Mouse (Mus musculus) adrenal gland, adult 2 months (tissue): ENCODE measurements at regions not wholly inside any gene's neighbourhood (a gene's known extent, or its start where the extent isn't known, plus 50 kb on each side); places are given as distances from the start of the nearest gene placed in this dataset.
A peak's percentile ranks its signal among the peaks of the same experiment; 100 is the strongest.

ENCODE experiments used
- DNase-seq: peaks from one replicate; pipeline ENCODE4 v3.0.0; 2021

DNA sequence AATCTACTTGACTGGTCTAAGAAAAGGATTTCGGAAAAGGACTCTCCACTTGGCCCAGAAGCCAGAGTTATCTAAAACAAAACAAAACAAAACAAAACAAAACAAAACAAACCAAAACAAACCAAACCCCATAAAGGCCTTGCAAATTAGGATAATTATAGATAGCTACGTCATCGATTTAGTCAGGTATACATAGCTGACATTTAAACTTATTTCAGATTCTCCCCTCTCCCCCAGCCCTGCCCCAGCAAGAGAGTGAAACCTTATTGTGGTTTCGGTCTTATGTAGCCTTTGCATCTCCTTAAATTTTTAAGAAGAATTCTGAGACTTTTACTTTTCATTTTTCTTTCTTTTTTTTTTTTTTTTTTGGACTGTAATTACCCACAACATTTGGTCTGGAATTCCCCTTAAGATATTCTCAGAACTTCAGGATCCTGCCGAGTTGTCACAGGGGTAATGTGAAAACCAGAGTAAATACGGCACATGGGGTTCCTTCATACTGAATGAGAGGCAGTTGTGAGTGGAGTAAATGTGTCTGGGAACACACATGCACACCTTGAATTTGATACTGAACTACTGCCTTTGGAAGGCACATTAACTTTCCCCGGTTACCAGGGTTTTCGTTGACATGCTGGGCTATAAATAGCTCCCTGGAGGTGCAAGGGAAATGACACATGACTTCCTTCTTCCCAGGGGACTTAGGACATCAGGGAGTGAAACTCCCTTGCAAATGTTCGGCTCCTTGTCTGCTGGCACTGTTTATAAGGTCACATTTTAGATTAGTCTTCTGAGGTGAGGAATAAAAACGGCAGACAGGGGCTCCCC is 94.8 kb upstream of the Rap1b start:
- DNase-seq = peak; percentile 54

- no peak for DNase-seq
These were observed 95.4 kb upstream of the Rap1b start for GRCm38 (mm10) chr10:117941266-117941651.

GRCm38 (mm10) chr10:117943702-117944307 is 98.0 kb upstream of the Rap1b start:
- no peak for DNase-seq

- DNase-seq = no peak
These were observed 101.4 kb upstream of the Rap1b start for GRCm38 (mm10) chr10:117947191-117947590.

GRCm38 (mm10) chr10:117947911-117948310 is 102.1 kb upstream of the Rap1b start:
- no peak for DNase-seq

GRCm38 (mm10) chr10:117952116-117953025 is 106.5 kb upstream of the Rap1b start:
- DNase-seq = peak; percentile 27

- DNase-seq = peak; percentile 73
These were observed 107.3 kb upstream of the Rap1b start for GRCm38 (mm10) chr10:117953026-117953711.

GRCm38 (mm10) chr10:117956174-117956950 is 110.5 kb upstream of the Rap1b start:
- DNase-seq = peak; percentile 26

GRCm38 (mm10) chr10:117974706-117975105 is 128.9 kb upstream of the Rap1b start:
- DNase-seq = no peak

- no peak for DNase-seq
These were observed 129.6 kb upstream of the Rap1b start for GRCm38 (mm10) chr10:117975467-117975866.

DNA sequence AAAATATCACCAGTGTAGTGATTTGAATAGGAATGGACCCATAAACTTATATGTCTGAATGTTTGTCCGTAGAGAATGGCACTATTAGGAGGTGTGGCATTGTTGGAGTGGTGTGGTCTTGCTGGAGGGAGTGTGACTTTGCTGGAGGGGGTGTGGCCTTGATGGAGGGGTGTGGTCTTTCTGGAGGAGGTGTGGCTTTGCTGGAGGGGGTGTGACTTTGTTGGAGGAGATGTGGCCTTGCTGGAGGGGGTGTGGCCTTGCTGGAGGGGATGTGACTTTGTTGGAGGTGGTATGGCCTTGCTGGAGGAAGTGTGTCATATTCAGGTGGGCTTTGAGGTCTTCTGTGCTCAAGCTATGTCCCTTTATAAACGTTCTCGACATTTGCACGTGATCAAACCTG is 133.3 kb upstream of the Rap1b start:
- DNase-seq = no peak

- DNase-seq = peak; percentile 45
These were observed 136.9 kb upstream of the Rap1b start for GRCm38 (mm10) chr10:117982611-117983210.

DNA sequence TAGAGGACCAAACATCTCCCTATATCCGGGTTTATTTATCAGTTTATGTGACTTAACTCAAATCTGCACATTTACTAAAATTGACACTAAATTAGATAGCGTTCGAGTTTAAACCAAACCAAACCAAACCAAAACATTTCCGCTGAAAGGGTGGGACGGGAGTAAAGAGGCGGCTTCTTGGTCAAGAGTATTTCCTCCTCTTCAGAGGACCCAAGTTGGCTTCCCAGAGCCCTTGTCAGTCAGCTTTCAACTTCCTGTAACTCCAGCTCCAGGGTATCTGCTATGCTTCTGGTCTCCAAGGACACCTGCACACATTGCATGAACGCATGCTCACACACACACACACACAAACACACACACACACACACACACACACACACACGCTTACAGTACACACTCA is 137.4 kb upstream of the Rap1b start:
- no peak for DNase-seq

- DNase-seq = peak; percentile 26
These were observed 139.2 kb upstream of the Rap1b start for GRCm38 (mm10) chr10:117984784-117985602.

DNA sequence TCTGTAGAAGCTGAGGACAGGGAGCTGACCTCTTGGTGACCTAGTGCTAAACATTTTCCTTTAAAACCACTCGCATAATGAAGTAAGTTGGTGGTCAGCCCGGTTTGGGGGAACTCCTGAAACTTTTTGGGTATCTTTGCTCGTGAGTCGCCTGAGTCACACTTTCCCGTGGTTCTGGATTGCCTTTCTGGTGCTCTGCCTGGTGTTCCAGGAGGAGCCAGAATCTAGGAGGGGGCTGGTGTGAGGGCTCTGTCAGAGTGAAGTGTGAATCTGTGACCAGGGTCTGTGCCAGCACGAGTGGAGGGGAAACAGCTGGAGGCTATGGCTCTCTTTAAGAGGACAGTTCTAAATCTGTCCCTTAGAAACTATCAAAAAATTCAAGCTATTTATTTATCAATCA is 141.8 kb upstream of the Rap1b start:
- DNase-seq = no peak

GRCm38 (mm10) chr10:117988076-117988475 is 142.2 kb upstream of the Rap1b start:
- DNase-seq = peak; percentile 49

GRCm38 (mm10) chr10:117991176-117991575 is 145.3 kb upstream of the Rap1b start:
- DNase-seq = no peak

- DNase-seq = no peak
These were observed 146.5 kb upstream of the Rap1b start for GRCm38 (mm10) chr10:117992317-117992716.

GRCm38 (mm10) chr10:117993809-117994208 is 147.8 kb upstream of the Mdm1 start:
- DNase-seq = peak; percentile 53

GRCm38 (mm10) chr10:117994768-117995167 is 146.8 kb upstream of the Mdm1 start:
- no peak for DNase-seq
